Mouse (Mus musculus): ENCODE measurements around the gene Fam126a.

- no peak for TF ChIP-seq CTCF (IDR thresholded peaks at IDR 0.05 in 2 of 3, conservative IDR thresholded peaks at IDR 0.05 in 1 of 3; ENCODE audit: control insufficient read depth in 1 of 3, insufficient read depth in 1 of 3, low read depth in 2 of 3, low read length in 3 of 3, poor library complexity in 1 of 3, severe bottlenecking in 1 of 3)
- TF ChIP-seq ZC3H11A (IDR thresholded peaks at IDR 0.05; ENCODE audit: low read depth, low read length), result no peak
- no peak for TF ChIP-seq EP300 (IDR thresholded peaks at IDR 0.05; ENCODE audit: low read depth in 1 of 2, low read length in 2 of 2)
- no peak for TF ChIP-seq USF1 (IDR thresholded peaks at IDR 0.05; ENCODE audit: low read depth, low read length)
These were observed 6.2 kb upstream of the Fam126a start for GRCm38 (mm10) chr5:24036731-24037130.
